Mouse (Mus musculus) small intestine, adult 2 months (tissue): ENCODE measurements around the gene Vmo1.

ENCODE experiments used
- CTCF ChIP-seq: fragments of 200-500 bp; IDR thresholded peaks from 2 replicates; pipeline ENCODE4 v1.5.1; 2012; ENCODE audit warnings: low read depth, mild to moderate bottlenecking, control low read depth, inconsistent platforms, low read length, moderate library complexity, mixed read lengths; ENCODE audit not compliant: insufficient replicate concordance, insufficient read length; ENCODE audit errors: extremely low read depth
- POLR2A ChIP-seq: fragments of 200-500 bp; IDR thresholded peaks from 2 replicates; pipeline ENCODE4 v1.6.1; 2012; ENCODE audit warnings: low read depth, mild to moderate bottlenecking, control low read depth, inconsistent platforms, low read length, moderate library complexity

- TF ChIP-seq CTCF, result no peak
- no peak for TF ChIP-seq POLR2A
Observed at GRCm38 (mm10) chr11:70506962-70507515, 7.4 kb downstream of the Vmo1 start.
